Mouse (Mus musculus) megakaryocyte, embryonic 14.5 days (primary cell): ENCODE data around the gene Dscaml1.

Experiments used
- FLI1 ChIP-seq: IDR thresholded peaks from 2 replicates; pipeline ENCODE4 v1.6.1; 2012; ENCODE audit warnings: low read length, inconsistent platforms, mixed read lengths
- GATA1 ChIP-seq: IDR thresholded peaks from 3 replicates; pipeline ENCODE4 v1.6.1; 2012; ENCODE audit warnings: mixed read lengths, low read length, inconsistent platforms, borderline replicate concordance

- TF ChIP-seq GATA1 = no peak
- TF ChIP-seq FLI1 = no peak
These were observed 314.2 kb downstream of the Dscaml1 start for GRCm38 (mm10) chr9:45740584-45740980.
